15 mouse cellular contexts compared by ENCODE assay signal in the genomic region with DNA sequence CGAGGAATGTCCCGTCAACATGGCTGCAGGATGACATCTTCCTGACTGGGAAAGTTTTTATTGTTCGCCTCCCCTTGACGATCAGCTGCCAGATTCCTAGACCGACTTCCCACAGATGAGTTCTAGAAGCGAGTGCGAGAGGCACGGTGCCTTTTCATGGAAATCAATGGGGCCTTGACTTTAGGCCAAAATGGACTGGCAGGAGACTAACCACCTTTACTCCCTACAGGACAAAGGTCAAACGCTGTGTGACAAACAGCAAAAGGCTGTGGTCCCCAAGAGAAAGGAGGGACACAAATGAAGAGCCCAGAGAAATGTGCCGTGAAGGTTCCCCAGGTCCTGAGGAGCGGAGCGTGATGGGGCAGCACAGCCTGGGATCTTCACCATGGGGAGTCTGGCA.
"Had no signal": no experiment of that assay in that cellular context is flagged by ENCODE, and none has a peak within 500 bp of the region (broad histone marks: within the 10 kb centered on the region; RNA-seq: fewer than 3 reads in every experiment).

No protein-coding gene starts in this region.

- H3K36me3 ChIP-seq: intestine, embryonic 15.5 days; kidney, embryonic 15.5 days; limb, embryonic 15.5 days; neural tube, embryonic 12.5 days; stomach, embryonic 15.5 days had no signal

- H3K4me1 ChIP-seq: intestine, embryonic 15.5 days; kidney, embryonic 15.5 days; neural tube, embryonic 12.5 days; stomach, embryonic 15.5 days had no signal

- H3K4me3 ChIP-seq: intestine, embryonic 15.5 days; kidney, embryonic 15.5 days; left cerebral cortex, adult 2 months; limb, embryonic 15.5 days; neural tube, embryonic 12.5 days; stomach, embryonic 15.5 days had no signal

- ATAC-seq: intestine, embryonic 15.5 days; lung, postnatal 0 days had no signal

- H3K27ac ChIP-seq: intestine, embryonic 15.5 days; kidney, embryonic 15.5 days; left cerebral cortex, adult 2 months; limb, embryonic 15.5 days; neural tube, embryonic 12.5 days; stomach, embryonic 15.5 days had no signal

- DNase-seq: kidney, adult 18-20 months; kidney, postnatal 14 days; lung, adult 18-20 months; lung, postnatal 36 days; midbrain, embryonic 14.5 days; spleen, adult 18-20 months; thymus, adult 2 months; thymus, postnatal 25 days had no signal

- H3K27me3 ChIP-seq: intestine, embryonic 15.5 days; kidney, embryonic 15.5 days; limb, embryonic 15.5 days; neural tube, embryonic 12.5 days; stomach, embryonic 15.5 days had no signal

- H3K4me2 ChIP-seq: intestine, embryonic 15.5 days; kidney, embryonic 15.5 days; limb, embryonic 15.5 days; neural tube, embryonic 12.5 days; stomach, embryonic 15.5 days had no signal

- H3K9me3 ChIP-seq: intestine, embryonic 15.5 days; kidney, embryonic 15.5 days; limb, embryonic 15.5 days; neural tube, embryonic 12.5 days; stomach, embryonic 15.5 days had no signal

- H3K9ac ChIP-seq: intestine, embryonic 15.5 days; kidney, embryonic 15.5 days; limb, embryonic 15.5 days; neural tube, embryonic 12.5 days; stomach, embryonic 15.5 days had no signal
